Mouse (Mus musculus) limb, embryonic 15.5 days (tissue): ENCODE results near the gene Mtmr4. TPM values are rescaled to one million over a fixed set of nuclear protein-coding genes. Genes with fewer than 3 reads are reported as not detected.

Source experiments
- polyA plus RNA-seq: library from polyadenylated mRNA; unstranded; fragments of >200 nt; fragmentation: Nextera tagmentation; extraction: Ambion mirVana; gene quantifications from 2 replicates; pipeline ENCODE4 v1.2.1, GENCODE M21; 2015

Mtmr4 gene
- polyA plus RNA-seq, 1 experiment from 2014 or later: 27.9 TPM

Other genes with a start within 250 kb of the Mtmr4 start
- 2.1 and 2.3 TPM in 2 replicates for gene Ppm1e, start 233.1 kb upstream of the Mtmr4 start, polyA plus RNA-seq
- gene Rad51c, start 187.2 kb upstream of the Mtmr4 start, polyA plus RNA-seq: 7.6 and 7.8 TPM in 2 replicates
- gene Tex14, start 187.1 kb upstream of the Mtmr4 start, polyA plus RNA-seq: 0.82 and 2.1 TPM in 2 replicates
- not detected in 2 replicates for gene Gm11492, start 25.5 kb upstream of the Mtmr4 start, polyA plus RNA-seq
- gene Sept4, start 23.3 kb upstream of the Mtmr4 start, polyA plus RNA-seq: 25.5 and 46.6 TPM in 2 replicates
- gene Hsf5, start 25.0 kb downstream of the Mtmr4 start, polyA plus RNA-seq: 0.14 and 0.22 TPM in 2 replicates
- 7.8 and 9.3 TPM in 2 replicates for gene Rnf43, start 70.6 kb downstream of the Mtmr4 start, polyA plus RNA-seq
- 135 and 155 TPM in 2 replicates for gene Supt4a, start 145.4 kb downstream of the Mtmr4 start, polyA plus RNA-seq
- 1.4 and 1.5 TPM in 2 replicates for gene Tspoap1, start 168.4 kb downstream of the Mtmr4 start, polyA plus RNA-seq
- gene Mpo, start 201.4 kb downstream of the Mtmr4 start, polyA plus RNA-seq: 1.1 and 1.5 TPM in 2 replicates
- gene Lpo, start 236.1 kb downstream of the Mtmr4 start, polyA plus RNA-seq: 0.11 and 0.12 TPM in 2 replicates